Mouse (Mus musculus) kidney, embryonic 15.5 days (tissue): ENCODE measurements around the gene Tmpo. TPM values are rescaled to one million over a fixed set of nuclear protein-coding genes. Genes with fewer than 3 reads are reported as not detected.
A peak's percentile ranks its signal among the peaks of the same experiment; 100 is the strongest.
"Not testable (repeated sequence)": the region's sequence is repeated elsewhere in the genome, so short reads cannot be mapped to it uniquely, and the experiment has no call there.

Experiments
- ATAC-seq: fragments of 200-750 bp; cut with Nextera tagmentation; replicated peaks from 2 replicates; pipeline ENCODE4 v1.8.0; 2017; ENCODE audit warnings: moderate TSS enrichment; ENCODE audit not compliant: low FRiP score
- H3K27ac ChIP-seq: fragments of 300-500 bp; sonication (generic); 2 replicates; pipeline ENCODE4 v1.5.1; 2015; ENCODE audit warnings: mild to moderate bottlenecking, inconsistent platforms
- H3K27me3 ChIP-seq: fragments of 300-500 bp; sonication (generic); 2 replicates; pipeline ENCODE4 v1.6.1; 2015; ENCODE audit warnings: inconsistent platforms
- H3K36me3 ChIP-seq: fragments of 300-500 bp; sonication (generic); 2 replicates; pipeline ENCODE4 v1.6.1; 2015; ENCODE audit warnings: inconsistent platforms
- H3K4me1 ChIP-seq: fragments of 300-500 bp; sonication (generic); 2 replicates; pipeline ENCODE4 v1.6.1; 2015; ENCODE audit warnings: inconsistent platforms
- H3K4me2 ChIP-seq: fragments of 300-500 bp; sonication (generic); 2 replicates; pipeline ENCODE4 v1.6.1; 2015; ENCODE audit warnings: moderate library complexity, mild to moderate bottlenecking, inconsistent platforms
- H3K4me3 ChIP-seq: fragments of 300-500 bp; sonication (generic); replicated peaks from 2 replicates; pipeline ENCODE4 v1.5.1; 2015; ENCODE audit warnings: mild to moderate bottlenecking, inconsistent platforms
- H3K9ac ChIP-seq: fragments of 300-500 bp; sonication (generic); 2 replicates; pipeline ENCODE4 v1.6.1; 2015; ENCODE audit warnings: mild to moderate bottlenecking, inconsistent platforms
- H3K9me3 ChIP-seq: fragments of 300-500 bp; sonication (generic); replicated peaks from 2 replicates; pipeline ENCODE4 v1.6.1; 2016; ENCODE audit warnings: inconsistent platforms
- WGBS: fragments of 180-500 bp; shearing (Covaris S2); methylation state at CpG from one replicate; pipeline ENCODE4 v1.1.7; 2015; ENCODE audit warnings: mixed read lengths; 5-methylcytosine and 5-hydroxymethylcytosine counted together
- polyA plus RNA-seq: library from polyadenylated mRNA; unstranded; fragments of >200 nt; fragmentation: Nextera tagmentation; extraction: Ambion mirVana; gene quantifications from 2 replicates; pipeline ENCODE4 v1.2.1, GENCODE M21; 2015

The Tmpo gene
- polyA plus RNA-seq, 1 experiment from 2014 or later = 228 TPM

DNA sequence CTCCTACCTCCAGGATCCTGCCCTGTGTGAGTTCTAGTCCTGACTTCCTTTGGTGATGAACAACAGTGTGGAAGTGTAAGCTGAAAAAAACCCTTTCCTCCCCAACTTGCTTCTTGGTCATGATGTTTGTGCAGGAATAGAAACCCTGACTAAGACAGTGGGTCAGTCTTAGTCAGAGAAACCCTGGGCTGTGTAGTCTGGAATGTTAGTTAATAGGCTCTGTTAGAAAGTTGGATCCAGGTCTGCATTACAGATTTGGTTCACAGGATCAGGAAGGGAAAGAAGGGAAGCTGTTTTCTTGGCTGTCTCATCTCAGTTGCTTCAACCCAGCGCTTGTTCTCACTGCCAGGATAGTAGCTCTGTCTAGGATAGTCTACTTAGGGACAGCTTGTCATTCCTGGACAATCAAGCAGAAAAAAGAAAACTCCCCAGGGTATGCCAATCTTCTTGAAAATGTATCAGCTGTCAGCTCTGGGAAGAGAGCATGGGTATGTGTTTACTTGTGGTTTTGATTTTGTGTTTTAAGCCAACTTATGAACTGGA, 18.2 kb upstream of the Tmpo start:
- 83% methylated on average over 1 of the region's 1 CpGs for WGBS
- Histone ChIP-seq H3K9me3 (0 out of 2 replicates have a peak, but pooled peaks cover 3% of the 10 kb centered on the region), H3K27ac (no peak overlapping the region), H3K27me3 (no peaks in the 10 kb centered on the region), H3K4me3 (no peak overlapping the region), H3K4me1 (no peaks in the 10 kb centered on the region), H3K4me2 (no peak overlapping the region), H3K9ac (no peak overlapping the region), H3K36me3 (no peaks in the 10 kb centered on the region)
- ATAC-seq = no peak

GRCm38 (mm10) chr10:91197704-91198103, 16.6 kb upstream of the Tmpo start:
- Histone ChIP-seq H3K4me2 (no peak overlapping the region), H3K4me1 (no peaks in the 10 kb centered on the region), H3K4me3 (no peak overlapping the region), H3K27ac (no peak overlapping the region), H3K27me3 (no peaks in the 10 kb centered on the region), H3K9me3 (0 out of 2 replicates have a peak, but pooled peaks cover 3% of the 10 kb centered on the region), H3K9ac (no peak overlapping the region), H3K36me3 (no peaks in the 10 kb centered on the region)
- no peak for ATAC-seq
- 91% methylated on average over 8 of the region's 8 CpGs for WGBS

DNA sequence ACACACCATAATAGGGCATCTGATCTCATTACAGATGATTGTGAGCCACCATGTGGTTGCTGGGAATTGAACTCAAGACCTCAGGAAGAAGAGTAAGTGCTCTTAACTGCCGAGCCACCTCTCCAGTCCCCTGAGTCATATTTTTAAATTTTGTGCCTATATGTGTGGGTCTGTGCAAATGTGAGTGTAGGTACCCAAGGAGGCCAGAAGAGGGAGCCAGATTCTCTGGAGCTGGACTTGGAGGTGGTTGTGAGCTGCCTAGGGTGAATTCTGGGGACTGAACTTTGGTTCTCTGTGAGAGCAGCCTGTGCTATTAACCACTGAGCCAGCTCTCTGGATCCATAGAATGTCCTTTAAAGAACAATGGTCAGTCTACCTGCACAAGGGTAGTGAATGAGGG, 15.7 kb upstream of the Tmpo start:
- 90% methylated on average over 1 of the region's 1 CpGs for WGBS
- H3K9ac ChIP-seq = no peak overlapping the region

DNA sequence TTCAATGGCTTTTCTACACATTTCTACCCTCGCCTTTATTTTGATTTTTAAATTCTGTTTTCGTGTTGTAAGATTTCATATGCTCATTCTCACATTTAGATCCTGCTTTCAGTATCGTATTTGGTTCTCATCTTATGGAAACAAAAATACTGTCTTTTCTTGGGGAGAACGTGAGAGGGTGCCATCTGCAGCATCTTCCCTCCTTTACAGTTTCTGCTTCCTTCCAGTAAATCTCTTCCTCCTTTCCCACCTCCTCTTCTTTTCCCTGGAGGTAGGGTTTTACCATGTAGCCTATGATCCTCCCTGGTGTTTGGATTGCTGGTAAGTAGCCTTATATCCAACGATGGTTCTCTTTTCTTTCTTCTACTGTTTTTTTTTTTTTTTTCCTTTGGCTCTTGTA, 14.6 kb upstream of the Tmpo start:
- Histone ChIP-seq H3K36me3 (no peaks in the 10 kb centered on the region), H3K4me2 (no peak overlapping the region)
- ATAC-seq = no peak

More for the DNA sequence above, 15.7 kb upstream of the Tmpo start:
- no peaks in the 10 kb centered on the region for H3K27me3 ChIP-seq
- H3K27ac ChIP-seq = no peak overlapping the region
- no peak overlapping the region for H3K4me3 ChIP-seq
- H3K36me3 ChIP-seq = no peaks in the 10 kb centered on the region
- H3K4me2 ChIP-seq = no peak overlapping the region
- H3K4me1 ChIP-seq = no peaks in the 10 kb centered on the region
- H3K9me3 ChIP-seq = 0 out of 2 replicates have a peak, but pooled peaks cover 3% of the 10 kb centered on the region
- no peak for ATAC-seq

DNA sequence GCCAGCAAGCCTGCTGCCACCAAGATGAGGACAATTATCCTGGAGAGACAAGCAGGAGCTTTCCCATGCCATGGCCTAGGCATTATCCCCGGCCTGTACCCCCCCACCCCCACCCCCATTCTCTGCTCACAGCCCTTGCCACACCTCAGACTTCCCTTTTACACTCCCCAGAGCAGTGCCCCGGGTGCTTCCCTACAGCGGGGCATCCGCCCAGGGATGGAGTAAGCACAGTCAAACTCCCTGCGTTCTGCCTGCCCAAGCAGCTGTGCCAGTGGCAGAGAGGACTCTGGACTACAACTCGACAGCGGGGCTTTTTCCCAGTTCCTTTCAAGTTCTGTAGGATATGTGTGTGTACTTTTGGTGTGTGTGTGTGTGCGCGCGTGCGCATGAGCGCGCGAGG, 14.0 kb upstream of the Tmpo start:
- ATAC-seq = no peak
- 86% methylated on average over 14 of the region's 14 CpGs for WGBS
- Histone ChIP-seq H3K9ac (no peak overlapping the region), H3K4me3 (no peak overlapping the region), H3K27ac (no peak overlapping the region), H3K9me3 (no peaks in the 10 kb centered on the region), H3K4me1 (no peaks in the 10 kb centered on the region), H3K4me2 (no peak overlapping the region), H3K36me3 (no peaks in the 10 kb centered on the region), H3K27me3 (no peaks in the 10 kb centered on the region)

More for the DNA sequence above, 14.6 kb upstream of the Tmpo start:
- 86% methylated on average over 5 of the region's 5 CpGs for WGBS
- Histone ChIP-seq H3K9ac (no peak overlapping the region), H3K4me3 (no peak overlapping the region), H3K27ac (no peak overlapping the region), H3K27me3 (no peaks in the 10 kb centered on the region), H3K4me1 (no peaks in the 10 kb centered on the region), H3K9me3 (0 out of 2 replicates have a peak, but pooled peaks cover 1% of the 10 kb centered on the region)

DNA sequence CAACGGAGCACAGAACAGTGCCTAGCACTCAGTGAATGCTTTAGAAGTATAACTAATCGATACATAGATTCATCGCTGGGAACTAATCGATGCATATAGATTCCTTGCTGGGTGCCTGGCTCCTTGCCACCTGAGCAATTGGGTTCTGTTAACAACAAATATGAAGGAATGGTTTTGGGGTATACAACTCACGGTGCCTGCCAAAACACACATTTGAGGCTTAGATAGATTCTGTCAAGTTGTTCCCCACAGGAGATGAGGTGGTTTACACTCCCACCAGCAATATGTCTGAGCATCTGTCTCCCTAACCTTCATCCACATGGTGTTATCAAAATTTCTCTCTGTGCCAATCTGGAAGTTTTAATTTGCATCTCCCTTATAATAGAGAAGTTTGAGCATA, 10.7 kb upstream of the Tmpo start:
- Histone ChIP-seq H3K4me1 (peaks cover 6% of the 10 kb centered on the region), H3K27me3 (no peaks in the 10 kb centered on the region), H3K4me2 (no peak overlapping the region), H3K27ac (no peak overlapping the region), H3K4me3 (no peak overlapping the region), H3K9me3 (no peaks in the 10 kb centered on the region), H3K36me3 (no peaks in the 10 kb centered on the region), H3K9ac (no peak overlapping the region)
- 93% methylated on average over 5 of the region's 5 CpGs for WGBS
- no peak for ATAC-seq

- 93% methylated on average over 6 of the region's 6 CpGs for WGBS
- no peak overlapping the region for H3K4me3 ChIP-seq
- no peaks in the 10 kb centered on the region for H3K9me3 ChIP-seq
- peaks cover 6% of the 10 kb centered on the region for H3K4me1 ChIP-seq
- H3K9ac ChIP-seq = no peak overlapping the region
- H3K27ac ChIP-seq = no peak overlapping the region
- no peaks in the 10 kb centered on the region for H3K36me3 ChIP-seq
- no peak for ATAC-seq
- no peak overlapping the region for H3K4me2 ChIP-seq
- H3K27me3 ChIP-seq = no peaks in the 10 kb centered on the region
Measured at GRCm38 (mm10) chr10:91189476-91189875, 8.4 kb upstream of the Tmpo start.

GRCm38 (mm10) chr10:91188684-91189287, 7.7 kb upstream of the Tmpo start:
- WGBS = 78% methylated on average over 5 of the region's 5 CpGs
- ATAC-seq = no peak
- H3K9me3 ChIP-seq = no peaks in the 10 kb centered on the region
- no peaks in the 10 kb centered on the region for H3K36me3 ChIP-seq
- H3K27ac ChIP-seq = no peak overlapping the region
- H3K4me2 ChIP-seq = no peak overlapping the region
- H3K4me1 ChIP-seq = peaks cover 7% of the 10 kb centered on the region
- no peaks in the 10 kb centered on the region for H3K27me3 ChIP-seq
- no peak overlapping the region for H3K4me3 ChIP-seq
- H3K9ac ChIP-seq = no peak overlapping the region

DNA sequence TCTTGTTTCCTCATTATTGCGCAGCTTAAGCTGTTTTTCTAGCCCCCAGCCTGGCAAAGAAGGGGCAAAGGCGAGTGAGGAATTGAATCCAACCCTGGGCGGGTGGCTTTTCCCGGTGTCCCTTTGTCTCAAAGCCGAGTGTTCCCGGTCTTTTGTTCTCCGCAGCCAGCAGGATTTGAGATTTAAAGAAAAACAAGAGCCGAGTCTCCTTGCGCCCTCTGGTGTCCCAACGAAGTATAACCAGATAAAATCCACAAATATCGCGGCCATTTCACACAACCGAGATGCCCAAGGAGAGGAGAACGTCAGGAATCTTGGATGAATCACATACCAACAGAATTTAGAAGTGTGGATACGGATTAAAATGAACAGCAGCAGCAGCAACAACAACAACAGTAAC, 6.8 kb upstream of the Tmpo start:
- Histone ChIP-seq H3K27me3 (no peaks in the 10 kb centered on the region), H3K4me3 (peak overlapping the region; percentile 42), H3K4me2 (peak overlapping the region; percentile 58), H3K9me3 (no peaks in the 10 kb centered on the region), H3K4me1 (peaks cover 16% of the 10 kb centered on the region), H3K36me3 (no peaks in the 10 kb centered on the region), H3K9ac (peak overlapping the region; percentile 67), H3K27ac (peak overlapping the region; percentile 90)
- ATAC-seq = peak; percentile 40
- WGBS = under 1% methylated on average over 15 of the region's 15 CpGs

DNA sequence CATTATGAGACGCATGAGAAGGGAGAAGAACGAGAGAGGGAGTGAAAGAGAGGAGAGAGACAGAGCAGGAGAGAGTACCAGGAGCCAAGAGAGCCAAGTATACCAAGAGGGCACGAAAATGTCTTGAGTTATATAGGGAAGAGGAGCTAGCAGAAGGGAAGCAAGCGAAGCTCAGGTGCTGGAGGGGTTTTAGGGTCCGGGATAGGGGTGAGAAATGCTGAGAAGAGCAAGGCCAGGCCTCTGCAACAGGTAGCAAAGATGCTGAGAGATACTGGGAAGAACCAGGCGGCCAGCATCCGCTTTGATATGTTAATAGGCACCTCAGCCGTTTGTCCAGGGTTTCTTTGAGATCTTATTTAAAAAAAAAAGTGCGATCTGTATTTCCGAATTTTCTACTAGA, 6.2 kb upstream of the Tmpo start:
- ATAC-seq = no peak
- H3K4me1 ChIP-seq = peaks cover 22% of the 10 kb centered on the region
- WGBS = 29% methylated on average over 10 of the region's 10 CpGs
- no peaks in the 10 kb centered on the region for H3K9me3 ChIP-seq
- no peaks in the 10 kb centered on the region for H3K36me3 ChIP-seq
- H3K4me2 ChIP-seq = peak overlapping the region; percentile 58
- H3K27me3 ChIP-seq = no peaks in the 10 kb centered on the region
- peak overlapping the region; percentile 42 for H3K4me3 ChIP-seq
- peak overlapping the region; percentile 67 for H3K9ac ChIP-seq
- peak overlapping the region; percentile 90 for H3K27ac ChIP-seq

- Histone ChIP-seq H3K4me3 (no peak overlapping the region), H3K9me3 (no peaks in the 10 kb centered on the region), H3K36me3 (no peaks in the 10 kb centered on the region), H3K27me3 (no peaks in the 10 kb centered on the region), H3K4me2 (no peak overlapping the region), H3K4me1 (peaks cover 24% of the 10 kb centered on the region), H3K9ac (no peak overlapping the region), H3K27ac (no peak overlapping the region)
- 84% methylated on average over 2 of the region's 2 CpGs for WGBS
- no peak for ATAC-seq
Measured at GRCm38 (mm10) chr10:91185721-91186120, 4.6 kb upstream of the Tmpo start.

- not testable (repeated sequence) for H3K4me3 ChIP-seq, ATAC-seq, H3K27me3 ChIP-seq, H3K36me3 ChIP-seq, H3K9ac ChIP-seq, H3K9me3 ChIP-seq, H3K27ac ChIP-seq, H3K4me2 ChIP-seq
- peaks cover 32% of the 10 kb centered on the region for H3K4me1 ChIP-seq
- WGBS = 74% methylated on average over 5 of the region's 5 CpGs
Measured at GRCm38 (mm10) chr10:91184893-91185292, 3.8 kb upstream of the Tmpo start.

GRCm38 (mm10) chr10:91183316-91183715, 2.2 kb upstream of the Tmpo start:
- Histone ChIP-seq H3K4me2 (peak overlapping the region; percentile 60), H3K4me1 (peaks cover 34% of the 10 kb centered on the region), H3K36me3 (no peaks in the 10 kb centered on the region), H3K4me3 (no peak overlapping the region), H3K27ac (peak overlapping the region; percentile 100), H3K9ac (peak overlapping the region; percentile 21; the same call in 1 of the 2 replicates), H3K27me3 (no peaks in the 10 kb centered on the region), H3K9me3 (no peaks in the 10 kb centered on the region)
- WGBS = 36% methylated on average over 3 of the region's 3 CpGs
- ATAC-seq = 0 out of 2 replicates have a peak, but pooled peaks have one; percentile 2
